Mouse (Mus musculus) embryo, embryonic 10.5 days (tissue): ENCODE results near the gene Nagpa.

Experiments
- DNase-seq: peaks from one replicate; pipeline ENCODE4 v3.0.0-alpha.2; 2015; ENCODE audit warnings: low spot score

The Nagpa gene

GRCm38 (mm10) chr16:5195080-5195479, 8.7 kb downstream of the Nagpa start:
- DNase-seq, result peak; percentile 83

DNA sequence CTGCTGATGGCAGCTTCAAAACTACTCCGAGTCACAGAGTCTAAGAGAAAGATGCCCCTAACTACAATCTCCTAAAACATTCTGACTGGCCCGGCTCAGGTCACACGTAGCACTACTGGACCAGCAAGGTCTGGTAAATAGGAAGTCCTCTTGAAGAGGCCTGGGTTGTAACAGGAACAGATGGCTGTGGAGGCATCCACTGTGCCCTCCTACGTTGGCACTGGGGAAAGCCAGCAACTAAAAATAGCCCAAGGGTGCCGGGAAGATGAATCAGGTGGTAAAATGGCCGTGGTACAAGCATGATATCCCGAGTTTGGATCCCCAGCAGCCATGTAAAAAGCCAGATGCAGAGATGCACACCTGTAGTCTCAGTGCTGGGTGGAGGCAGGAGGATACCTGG, 17.6 kb downstream of the Nagpa start:
- DNase-seq, result no peak

- no peak for DNase-seq
Measured at GRCm38 (mm10) chr16:5185691-5186090, 18.1 kb downstream of the Nagpa start.

DNA sequence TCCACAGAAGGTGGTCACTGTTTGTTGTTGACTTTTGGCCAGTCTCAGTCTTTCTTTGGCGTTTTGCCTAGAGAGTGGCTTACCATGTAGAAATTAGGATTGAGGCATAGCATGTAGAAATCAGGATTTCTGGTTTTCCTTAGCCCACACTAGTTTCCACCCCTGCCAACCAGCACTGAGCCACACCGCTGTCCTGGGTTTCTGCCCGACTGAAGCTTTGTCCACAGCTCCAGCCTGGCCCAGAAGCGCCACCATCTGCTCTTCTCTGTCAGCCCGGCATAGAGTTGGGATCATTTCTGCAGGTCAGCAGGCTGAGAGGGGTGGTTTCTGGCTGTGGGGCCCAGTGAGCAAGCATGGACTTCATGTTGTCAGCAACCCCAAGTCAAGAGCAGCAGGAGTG, 18.9 kb downstream of the Nagpa start:
- DNase-seq, result no peak

DNA sequence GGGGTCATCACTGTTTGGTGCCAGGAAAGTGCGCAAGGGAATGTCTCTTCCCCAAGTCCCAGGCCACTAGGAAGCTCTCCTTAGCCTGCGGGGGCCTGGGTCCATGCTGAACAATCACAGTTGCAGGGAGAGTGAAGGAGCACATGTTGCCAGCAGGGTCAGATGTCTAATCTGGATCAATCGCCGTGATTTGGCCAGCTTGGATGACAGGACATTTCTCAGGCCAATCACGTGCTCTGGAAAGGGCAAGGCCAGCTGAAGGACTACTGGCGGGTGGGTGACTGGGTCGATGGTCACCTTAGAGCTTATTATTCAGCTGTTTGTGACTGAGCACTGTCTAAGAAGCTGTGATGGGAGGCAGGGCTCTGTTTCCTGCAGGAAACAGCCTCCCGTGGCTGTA, 19.7 kb downstream of the Nagpa start:
- DNase-seq, result no peak

GRCm38 (mm10) chr16:5183310-5183975, 20.4 kb downstream of the Nagpa start:
- DNase-seq, result no peak

GRCm38 (mm10) chr16:5172636-5173035, 31.2 kb downstream of the Nagpa start:
- no peak for DNase-seq

- DNase-seq, result no peak
Measured at GRCm38 (mm10) chr16:5168829-5169228, 35.0 kb downstream of the Nagpa start.

- no peak for DNase-seq
Measured at GRCm38 (mm10) chr16:5168038-5168437, 35.8 kb downstream of the Nagpa start.

- DNase-seq, result no peak
Measured at GRCm38 (mm10) chr16:5164327-5164726, 39.5 kb downstream of the Nagpa start.

GRCm38 (mm10) chr16:5159248-5159647, 44.6 kb downstream of the Nagpa start:
- no peak for DNase-seq

- DNase-seq, result no peak
Measured at GRCm38 (mm10) chr16:5157113-5157512, 46.7 kb downstream of the Nagpa start.

DNA sequence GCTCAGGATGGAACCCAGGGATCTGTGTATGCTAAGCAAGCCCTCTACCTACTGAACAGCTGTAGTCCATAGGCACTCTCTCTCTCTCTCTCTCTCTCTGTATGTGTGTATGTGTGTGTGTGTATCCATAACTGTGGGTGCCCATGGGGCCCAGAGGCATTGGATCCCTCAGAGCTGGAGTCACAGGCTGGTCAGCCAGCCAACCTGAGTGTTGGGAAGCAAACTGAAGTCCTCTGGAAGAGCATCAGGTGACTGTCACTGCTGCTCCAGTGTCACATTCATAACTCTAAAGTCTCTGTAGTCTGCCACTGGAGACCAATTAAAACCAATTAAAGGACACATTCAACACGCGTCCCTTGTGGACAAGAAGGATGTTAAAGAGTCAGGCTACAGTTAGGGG, 47.3 kb downstream of the Nagpa start:
- no peak for DNase-seq

- DNase-seq, result no peak
Measured at GRCm38 (mm10) chr16:5155014-5155413, 48.8 kb downstream of the Nagpa start.

DNA sequence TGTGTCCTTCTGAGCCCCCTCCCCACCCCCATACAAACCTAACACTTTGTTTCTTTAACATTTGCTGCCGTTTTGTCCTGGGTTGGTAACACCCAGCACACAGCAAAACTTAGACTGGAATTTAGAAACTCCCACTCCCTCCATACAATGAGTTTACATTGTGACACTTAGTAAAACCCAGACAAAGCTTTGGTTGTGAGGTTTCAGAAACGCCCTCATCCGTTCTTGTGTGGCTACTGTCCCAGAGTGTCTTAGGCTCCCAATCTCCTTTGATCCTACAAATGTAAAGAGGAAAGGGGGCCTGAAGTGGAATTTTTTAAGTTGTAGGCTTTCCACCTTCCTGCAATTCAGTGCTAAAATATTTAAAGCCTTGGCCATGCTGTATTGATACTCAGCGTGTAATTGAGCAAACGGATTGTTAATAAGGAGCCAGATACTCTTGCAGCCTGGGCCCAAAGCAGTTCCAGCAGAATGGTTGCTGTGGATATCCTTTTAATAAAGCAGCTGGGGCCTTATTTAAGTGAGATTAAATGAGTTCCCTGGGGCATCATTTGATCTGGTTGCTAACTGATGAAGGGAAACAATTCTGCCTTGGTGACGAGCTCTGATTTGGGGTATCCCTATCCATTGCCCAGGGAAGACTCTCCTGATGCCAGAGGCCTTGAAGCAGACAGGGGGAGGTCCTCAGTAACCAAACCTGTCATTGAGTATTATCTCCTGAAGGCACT, 50.3 kb downstream of the Nagpa start:
- DNase-seq, result no peak

DNA sequence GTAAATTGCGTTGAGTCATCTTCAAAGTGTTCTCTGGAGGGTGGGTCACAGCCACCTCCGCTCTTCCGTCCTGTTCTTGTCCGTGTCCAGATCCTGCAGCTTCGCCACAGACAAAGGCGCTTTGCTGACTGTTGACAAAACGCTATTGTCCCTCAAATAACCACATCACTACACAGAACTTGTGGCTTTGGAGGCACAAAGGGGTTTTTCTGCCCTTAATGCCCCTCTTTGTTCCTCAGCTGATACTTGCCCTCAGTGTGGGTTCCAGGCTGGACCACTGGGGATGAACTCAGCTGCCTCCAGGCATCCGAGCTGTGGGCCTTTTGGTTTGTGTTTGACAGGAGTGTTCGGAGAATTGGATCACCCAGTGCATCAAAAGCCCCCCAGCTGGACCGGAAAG, 53.3 kb downstream of the Nagpa start:
- DNase-seq, result no peak

DNA sequence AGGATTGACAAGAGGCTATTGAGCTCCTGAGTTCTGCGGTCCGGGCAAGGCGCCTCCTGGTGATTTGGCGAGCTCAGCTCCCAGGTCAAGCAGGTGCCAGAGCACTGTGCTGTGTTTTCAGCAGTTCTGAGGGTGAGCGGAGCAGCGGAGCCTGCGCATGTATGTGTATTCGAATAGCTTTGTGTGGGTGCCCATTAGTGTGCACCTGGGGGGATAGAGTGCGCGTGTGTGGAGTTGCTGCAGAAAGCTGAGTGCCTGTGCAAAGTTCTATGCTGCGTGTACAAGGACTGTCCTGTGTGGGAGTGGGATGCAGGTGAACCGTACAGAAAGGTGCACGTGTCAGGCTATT, 56.8 kb downstream of the Nagpa start, which contains the start of gene Sec14l5:
Gene Sec14l5, plus strand, starts transcription at position 73 of the 349 bp plus-strand sequence.
- no peak for DNase-seq

GRCm38 (mm10) chr16:5146367-5147036, 57.3 kb downstream of the Nagpa start:
- DNase-seq, result peak; percentile 90

GRCm38 (mm10) chr16:5145570-5145969, 58.2 kb downstream of the Nagpa start:
- peak; percentile 97 for DNase-seq
